Mouse (Mus musculus): ENCODE measurements around the gene Ecpas.

The Ecpas gene

GRCm38 (mm10) chr4:58911831-58912628 is 519 bp downstream of the Ecpas start:
- in situ Hi-C loops (cut with MboI, MseI) = loop anchor here in 1 of 2 experiments (10.0 kb wide), 1 partner anchor 957 kb away; the partner anchor contains the start of gene Txn1

GRCm38 (mm10) chr4:58911069-58911830 is 1.3 kb downstream of the Ecpas start:
- in situ Hi-C loops (cut with MboI, MseI) = loop anchor here in 1 of 2 experiments (10.0 kb wide), 1 partner anchor 956 kb away; the partner anchor contains the start of gene Txn1

- in situ Hi-C loops (cut with MboI, MseI) = loop anchor here in 1 of 2 experiments (10.0 kb wide), 1 partner anchor 956 kb away; the partner anchor contains the start of gene Txn1
These were observed 2.1 kb downstream of the Ecpas start for GRCm38 (mm10) chr4:58910175-58911068.

GRCm38 (mm10) chr4:58907453-58907852 is 5.1 kb downstream of the Ecpas start:
- in situ Hi-C loops (cut with MboI, MseI) = loop anchor here in 1 of 2 experiments (5.0 kb wide), 1 partner anchor 100 kb away; no protein-coding TSS in a partner anchor

- in situ Hi-C loops (cut with MboI, MseI) = no loop called here
These were observed 14.2 kb downstream of the Ecpas start for GRCm38 (mm10) chr4:58898318-58898717.

GRCm38 (mm10) chr4:58897436-58897835 is 15.1 kb downstream of the Ecpas start:
- in situ Hi-C loops (cut with MboI, MseI) = no loop called here

GRCm38 (mm10) chr4:58894399-58894798 is 18.1 kb downstream of the Ecpas start:
- in situ Hi-C loops (cut with MboI, MseI) = no loop called here

GRCm38 (mm10) chr4:58890035-58890782 is 22.3 kb downstream of the Ecpas start:
- in situ Hi-C loops (cut with MboI, MseI) = no loop called here

- in situ Hi-C loops (cut with MboI, MseI) = no loop called here
These were observed 24.0 kb downstream of the Ecpas start for GRCm38 (mm10) chr4:58888568-58888967.

- in situ Hi-C loops (cut with MboI, MseI) = no loop called here
These were observed 24.9 kb downstream of the Ecpas start for GRCm38 (mm10) chr4:58887626-58888025.

- in situ Hi-C loops (cut with MboI, MseI) = no loop called here
These were observed 25.8 kb downstream of the Ecpas start for GRCm38 (mm10) chr4:58886778-58887177.

- in situ Hi-C loops (cut with MboI, MseI) = no loop called here
These were observed 27.2 kb downstream of the Ecpas start for GRCm38 (mm10) chr4:58885341-58885740.

GRCm38 (mm10) chr4:58883841-58884240 is 28.7 kb downstream of the Ecpas start:
- in situ Hi-C loops (cut with MboI, MseI) = no loop called here

- in situ Hi-C loops (cut with MboI, MseI) = no loop called here
These were observed 38.2 kb downstream of the Ecpas start for GRCm38 (mm10) chr4:58874373-58874772.

- in situ Hi-C loops (cut with MboI, MseI) = no loop called here
These were observed 45.3 kb downstream of the Ecpas start for GRCm38 (mm10) chr4:58867242-58867641.

- in situ Hi-C loops (cut with MboI, MseI) = loop anchor here in 1 of 2 experiments (25.0 kb wide), 1 partner anchor 1921 kb away; no protein-coding TSS in a partner anchor
These were observed 79.6 kb downstream of the Ecpas start for GRCm38 (mm10) chr4:58832908-58833307.

GRCm38 (mm10) chr4:58825921-58826320 is 86.6 kb downstream of the Ecpas start:
- in situ Hi-C loops (cut with MboI, MseI) = loop anchor here in 1 of 2 experiments (25.0 kb wide), 1 partner anchor 1914 kb away; no protein-coding TSS in a partner anchor

GRCm38 (mm10) chr4:58787616-58788015 is 124.9 kb downstream of the Ecpas start, which contains the start of gene Olfr267:
Gene Olfr267, minus strand, starts transcription at chr4:58787716.
- in situ Hi-C loops (cut with MboI, MseI) = no loop called here

- in situ Hi-C loops (cut with MboI, MseI) = no loop called here
These were observed 125.9 kb downstream of the Ecpas start for GRCm38 (mm10) chr4:58786659-58787058.

- in situ Hi-C loops (cut with MboI, MseI) = no loop called here
These were observed 149.1 kb downstream of the Ecpas start for GRCm38 (mm10) chr4:58763417-58763816.

All from T-helper 17 cell (primary cell).